Mouse (Mus musculus) CD4-positive helper T cell, adult 2 months (primary cell): ENCODE measurements around the gene Capza1.

Source experiments
- DNase-seq: peaks from one replicate; pipeline ENCODE4 v3.0.0-alpha.2; 2012; ENCODE audit warnings: low read depth, missing footprints, low spot score

The Capza1 gene

GRCm38 (mm10) chr3:104788561-104789311 lies 75.6 kb downstream of the Capza1 start:
- DNase-seq: peak; percentile 66

DNA sequence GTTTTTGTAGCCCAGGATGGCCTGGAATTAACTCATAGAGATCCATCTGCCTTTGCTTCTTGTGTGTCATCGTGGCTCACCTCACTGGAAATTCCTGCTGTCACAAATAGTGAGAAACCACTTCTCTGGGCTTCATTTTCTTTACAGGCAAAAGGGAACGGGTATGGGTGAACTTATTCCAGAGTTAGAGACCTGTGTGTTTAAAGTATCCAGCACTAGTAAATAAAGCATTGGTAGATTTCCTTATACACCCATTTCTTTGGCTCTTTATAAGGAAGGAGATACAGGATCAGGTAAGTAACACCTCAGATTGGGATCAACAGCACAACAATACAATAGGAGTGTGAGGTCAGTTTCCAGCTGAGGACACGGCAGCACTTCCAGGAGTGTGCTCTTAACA lies 76.2 kb downstream of the Capza1 start, which contains the start of gene Rhoc:
Gene Rhoc, plus strand, starts transcription at position 301 of the 400 bp plus-strand sequence.
- DNase-seq: no peak

- no peak for DNase-seq
These were observed 79.0 kb downstream of the Capza1 start for GRCm38 (mm10) chr3:104785284-104785683.

DNA sequence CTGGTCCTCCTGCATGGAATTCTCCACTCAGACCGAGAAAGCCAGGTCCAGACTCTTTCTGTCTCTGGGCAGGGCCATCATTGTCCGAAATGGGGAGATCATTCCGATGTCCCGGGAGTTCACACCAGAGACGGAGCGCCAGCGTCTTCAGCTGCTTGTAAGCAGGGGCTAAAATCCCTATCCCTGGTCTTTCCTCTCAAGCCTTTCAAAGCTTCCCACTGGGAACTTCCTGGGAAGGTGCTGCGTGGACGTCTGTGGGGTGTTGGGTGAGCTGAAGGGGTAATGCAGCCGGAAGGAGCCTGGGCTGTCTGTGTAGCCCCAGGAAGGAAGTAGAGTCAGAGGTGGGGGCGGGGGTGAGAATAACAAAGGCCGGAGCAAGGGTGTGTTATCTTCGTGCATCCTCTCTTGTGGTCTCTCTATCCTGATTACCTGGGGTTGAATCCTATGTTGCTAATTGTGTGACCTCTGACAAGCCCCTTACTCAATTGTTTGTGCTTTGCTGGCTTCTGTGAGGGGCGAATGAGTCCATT lies 80.3 kb downstream of the Capza1 start:
- peak; percentile 53 for DNase-seq

- peak; percentile 48 for DNase-seq
These were observed 82.1 kb downstream of the Capza1 start for GRCm38 (mm10) chr3:104782061-104782681.

GRCm38 (mm10) chr3:104781471-104781903 lies 82.8 kb downstream of the Capza1 start, which contains the start of gene Fam19a3:
Fam19a3 (minus strand) TSS chr3:104781840.
- DNase-seq: peak; percentile 72

- DNase-seq: peak; percentile 78
These were observed 83.5 kb downstream of the Capza1 start, which contains the start of gene Ppm1j for GRCm38 (mm10) chr3:104780561-104781420. Ppm1j (plus strand) TSS chr3:104781056.

DNA sequence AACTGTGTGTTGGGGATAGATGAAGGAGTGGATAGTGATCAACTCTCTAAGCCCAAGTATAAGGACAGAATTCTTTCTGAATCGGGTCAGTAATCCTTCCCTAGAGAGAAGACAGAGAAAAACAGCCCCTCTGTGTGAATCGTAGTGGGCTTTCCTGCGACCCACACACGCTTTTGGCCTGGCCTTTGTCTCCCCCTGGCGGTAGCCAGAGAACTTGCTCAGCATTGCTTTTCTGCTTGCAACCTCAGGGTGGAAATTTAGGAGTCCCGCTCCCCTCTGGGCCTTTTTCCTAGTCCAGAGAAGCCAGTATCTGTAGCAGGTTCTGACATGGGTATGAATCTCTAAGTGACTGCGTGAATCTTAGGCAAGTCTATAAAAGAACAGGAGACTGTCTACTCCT lies 84.4 kb downstream of the Capza1 start:
- DNase-seq: peak; percentile 74

DNA sequence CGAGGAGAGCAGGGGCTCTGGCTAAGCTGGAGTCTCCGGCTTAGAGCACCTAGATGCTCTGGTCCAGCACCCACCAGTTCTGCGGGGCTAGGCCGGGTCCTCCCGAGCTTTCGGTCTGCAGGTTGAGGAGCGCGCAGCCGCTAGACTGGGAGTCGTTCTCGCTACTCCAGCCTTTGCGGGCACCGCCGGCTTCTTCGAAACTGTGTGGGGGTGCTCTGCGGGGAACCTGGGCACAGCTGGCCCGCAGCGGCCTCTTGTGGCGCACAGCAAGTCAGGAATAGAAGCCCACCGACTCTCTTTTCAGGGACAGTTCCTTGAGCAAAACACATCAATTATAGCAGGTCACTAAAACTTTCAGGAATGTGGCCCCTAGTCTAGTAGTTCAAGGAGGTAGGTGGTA lies 87.0 kb downstream of the Capza1 start:
- DNase-seq: peak; percentile 63

- DNase-seq: no peak
These were observed 91.0 kb downstream of the Capza1 start for GRCm38 (mm10) chr3:104773301-104773700.
